Mouse (Mus musculus): ENCODE measurements around the gene Mkrn2. TPM values are rescaled to one million over a fixed set of nuclear protein-coding genes. Genes with fewer than 3 reads are reported as not detected.

The Mkrn2 gene
- polyA plus RNA-seq, 1 experiment = 12.3 TPM

DNA sequence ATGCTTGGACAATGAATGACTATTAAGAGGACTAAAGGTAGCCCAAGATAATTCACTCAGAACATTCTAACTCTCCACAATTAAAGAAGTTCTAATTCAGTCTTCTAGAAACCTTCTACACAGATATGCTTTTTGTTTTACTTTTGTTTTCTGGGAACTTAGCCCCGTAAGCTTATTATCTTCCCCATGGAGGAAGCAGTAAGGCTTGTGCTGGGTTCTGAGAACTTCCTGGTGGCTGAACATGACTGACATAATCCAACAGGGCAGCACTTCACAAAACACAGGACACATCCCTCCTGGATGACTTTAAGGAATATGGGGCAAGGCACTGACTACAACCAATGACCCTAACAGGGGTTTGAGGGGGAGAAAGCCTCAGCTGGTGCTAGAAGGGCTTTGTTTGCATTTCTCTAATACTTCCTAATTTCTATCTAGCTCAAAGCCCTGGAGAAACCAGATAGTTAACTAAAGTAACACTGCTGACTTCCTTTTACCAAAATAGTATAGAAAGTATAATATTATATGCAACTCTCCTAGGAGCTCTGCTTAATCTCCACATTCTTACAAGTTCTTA, 48.2 kb downstream of the Mkrn2 start:
- WGBS = 2% methylated on average over 1 of the region's 1 CpGs
- peaks cover 7% of the 10 kb centered on the region for H3K4me1 ChIP-seq (ENCODE audit: control insufficient read depth, insufficient read depth, low read length)
- H3K4me3 ChIP-seq (replicated peaks; ENCODE audit: control insufficient read depth, low read depth, low read length) = no peak overlapping the region
- TF ChIP-seq CTCF (IDR thresholded peaks at IDR 0.05; ENCODE audit: control insufficient read depth, insufficient read depth, low read length) (no peak), POLR2A (IDR thresholded peaks at IDR 0.05; ENCODE audit: borderline replicate concordance, control insufficient read depth, low read depth, low read length) (no peak)
- H3K27ac ChIP-seq (ENCODE audit: control insufficient read depth, insufficient read depth, low read depth, low read length, poor library complexity) = peak overlapping the region; percentile 18; the same call in 1 of the 2 replicates

DNA sequence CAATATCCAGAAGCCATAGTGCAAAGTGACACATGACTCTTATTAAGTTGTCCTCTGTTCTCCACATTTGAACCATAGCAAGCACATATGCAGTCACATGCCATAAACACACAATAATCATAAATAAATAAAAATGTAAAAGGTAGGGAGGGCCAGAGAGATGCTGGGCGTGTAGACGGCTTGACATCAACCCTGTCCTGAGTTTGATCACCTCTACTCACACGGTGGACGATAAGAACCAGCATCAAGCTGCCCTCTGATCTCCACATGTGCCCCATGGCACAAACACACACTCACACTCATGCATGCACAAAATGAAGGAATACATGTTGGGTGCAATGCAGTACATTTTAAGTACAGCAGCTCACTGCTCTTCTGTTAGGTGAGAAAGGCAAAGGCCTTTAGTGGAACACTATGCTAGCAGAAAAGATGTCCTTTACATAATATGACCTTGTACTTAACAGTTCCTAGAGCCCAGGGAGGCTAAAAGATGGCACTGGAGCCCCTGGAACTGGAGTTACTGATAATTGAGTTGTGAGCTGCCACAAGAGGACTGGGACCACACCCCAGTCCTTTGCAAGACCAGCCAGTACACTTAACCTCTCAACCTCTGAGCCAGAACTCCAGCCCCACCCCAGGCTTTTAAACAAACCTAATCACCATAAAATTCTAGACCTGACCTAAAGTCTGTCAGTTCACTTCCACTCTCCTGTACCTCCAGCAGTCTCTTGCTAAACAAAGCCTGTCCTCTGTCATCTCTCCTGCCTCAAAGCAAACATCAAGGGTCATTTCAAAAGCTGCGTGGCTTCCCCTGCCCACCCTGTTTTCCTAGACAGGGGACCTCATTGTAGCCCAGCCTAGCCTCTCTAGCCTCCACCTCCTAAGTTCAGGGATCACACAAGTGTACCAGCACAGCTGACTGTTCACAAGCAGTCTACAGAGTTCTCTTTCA, 49.0 kb downstream of the Mkrn2 start:
- TF ChIP-seq CTCF (IDR thresholded peaks at IDR 0.05; ENCODE audit: control insufficient read depth, insufficient read depth, low read length) (no peak), POLR2A (IDR thresholded peaks at IDR 0.05; ENCODE audit: borderline replicate concordance, control insufficient read depth, low read depth, low read length) (no peak)
- WGBS = 39% methylated on average over 5 of the region's 5 CpGs
- H3K4me3 ChIP-seq (replicated peaks; ENCODE audit: control insufficient read depth, low read depth, low read length) = no peak overlapping the region
- 0 out of 2 replicates have a peak overlapping the region, but pooled peaks have one; percentile 26 for H3K27ac ChIP-seq (ENCODE audit: control insufficient read depth, insufficient read depth, low read depth, low read length, poor library complexity)
- peaks cover 7% of the 10 kb centered on the region for H3K4me1 ChIP-seq (ENCODE audit: control insufficient read depth, insufficient read depth, low read length)

DNA sequence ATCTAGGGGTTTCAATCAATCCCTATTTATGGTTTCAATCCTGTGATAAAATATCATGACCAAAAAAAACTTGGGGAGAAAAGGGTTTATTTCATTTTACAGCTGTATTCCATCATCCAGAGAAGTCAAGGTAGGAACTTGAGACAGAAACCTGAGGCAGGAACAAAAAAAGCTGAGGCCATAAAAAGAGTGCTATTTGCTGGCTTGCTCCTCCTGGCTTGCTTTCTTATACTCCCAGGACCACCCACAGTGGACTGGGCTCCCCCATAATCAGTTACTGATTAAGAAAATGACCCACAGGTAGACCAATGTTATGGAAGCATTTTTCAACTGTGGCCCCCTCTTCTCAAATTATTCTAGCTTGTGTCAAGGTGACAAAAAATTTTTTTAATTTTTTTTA, 50.0 kb downstream of the Mkrn2 start:
- Histone ChIP-seq H3K4me3 (replicated peaks; ENCODE audit: control insufficient read depth, low read depth, low read length) (no peak overlapping the region), H3K4me1 (ENCODE audit: control insufficient read depth, insufficient read depth, low read length) (peaks cover 7% of the 10 kb centered on the region), H3K27ac (ENCODE audit: control insufficient read depth, insufficient read depth, low read depth, low read length, poor library complexity) (no peak overlapping the region)
- TF ChIP-seq POLR2A (IDR thresholded peaks at IDR 0.05; ENCODE audit: borderline replicate concordance, control insufficient read depth, low read depth, low read length) (no peak), CTCF (IDR thresholded peaks at IDR 0.05; ENCODE audit: control insufficient read depth, insufficient read depth, low read length) (no peak)

- WGBS = 17% methylated on average over 2 of the region's 2 CpGs
- TF ChIP-seq CTCF (IDR thresholded peaks at IDR 0.05; ENCODE audit: control insufficient read depth, insufficient read depth, low read length) (no peak), POLR2A (IDR thresholded peaks at IDR 0.05; ENCODE audit: borderline replicate concordance, control insufficient read depth, low read depth, low read length) (no peak)
- no peak overlapping the region for H3K4me3 ChIP-seq (replicated peaks; ENCODE audit: control insufficient read depth, low read depth, low read length)
- H3K4me1 ChIP-seq (ENCODE audit: control insufficient read depth, insufficient read depth, low read length) = peaks cover 7% of the 10 kb centered on the region
- H3K27ac ChIP-seq (ENCODE audit: control insufficient read depth, insufficient read depth, low read depth, low read length, poor library complexity) = no peak overlapping the region
Observed at GRCm38 (mm10) chr6:115653939-115654338, 52.2 kb downstream of the Mkrn2 start.

DNA sequence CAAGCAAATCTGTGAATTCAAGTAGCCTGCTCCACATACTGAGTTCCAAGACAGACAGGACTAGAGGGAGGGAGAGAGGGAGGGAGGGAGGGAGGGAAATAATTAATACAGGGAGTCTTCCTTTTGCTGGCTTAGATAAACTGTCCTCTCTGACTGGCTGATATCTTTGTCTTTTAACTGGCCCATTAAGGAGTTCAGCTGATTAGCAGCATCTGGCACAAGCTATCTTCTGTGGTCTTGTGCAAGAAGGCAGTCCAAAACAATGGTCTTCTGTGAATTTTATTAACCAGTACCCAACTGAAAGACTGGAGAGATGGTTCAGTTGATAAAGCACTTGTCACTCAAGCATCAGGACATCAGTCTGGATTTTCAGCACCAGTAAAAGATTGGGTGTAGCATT, 57.1 kb downstream of the Mkrn2 start:
- Histone ChIP-seq H3K4me3 (replicated peaks; ENCODE audit: control insufficient read depth, low read depth, low read length) (no peak overlapping the region), H3K4me1 (ENCODE audit: control insufficient read depth, insufficient read depth, low read length) (peaks cover 2% of the 10 kb centered on the region), H3K27ac (ENCODE audit: control insufficient read depth, insufficient read depth, low read depth, low read length, poor library complexity) (no peak overlapping the region)
- TF ChIP-seq POLR2A (IDR thresholded peaks at IDR 0.05; ENCODE audit: borderline replicate concordance, control insufficient read depth, low read depth, low read length) (no peak), CTCF (IDR thresholded peaks at IDR 0.05; ENCODE audit: control insufficient read depth, insufficient read depth, low read length) (no peak)

- no peak overlapping the region for H3K4me3 ChIP-seq (replicated peaks; ENCODE audit: control insufficient read depth, low read depth, low read length)
- TF ChIP-seq POLR2A (IDR thresholded peaks at IDR 0.05; ENCODE audit: borderline replicate concordance, control insufficient read depth, low read depth, low read length) (no peak), CTCF (IDR thresholded peaks at IDR 0.05; ENCODE audit: control insufficient read depth, insufficient read depth, low read length) (no peak)
- no peak overlapping the region for H3K27ac ChIP-seq (ENCODE audit: control insufficient read depth, insufficient read depth, low read depth, low read length, poor library complexity)
- 61% methylated on average over 3 of the region's 3 CpGs for whole genome bisulfite sequencing
- H3K4me1 ChIP-seq (ENCODE audit: control insufficient read depth, insufficient read depth, low read length) = no peaks in the 10 kb centered on the region; the same call in none of the 2 replicates
Observed at GRCm38 (mm10) chr6:115664268-115664667, 62.6 kb downstream of the Mkrn2 start.

GRCm38 (mm10) chr6:115666641-115667040, 64.9 kb downstream of the Mkrn2 start:
- no peak overlapping the region for H3K4me3 ChIP-seq (replicated peaks; ENCODE audit: control insufficient read depth, low read depth, low read length)
- 36% methylated on average over 4 of the region's 4 CpGs for WGBS
- H3K27ac ChIP-seq (ENCODE audit: control insufficient read depth, insufficient read depth, low read depth, low read length, poor library complexity) = no peak overlapping the region
- TF ChIP-seq POLR2A (IDR thresholded peaks at IDR 0.05; ENCODE audit: borderline replicate concordance, control insufficient read depth, low read depth, low read length) (no peak), CTCF (IDR thresholded peaks at IDR 0.05; ENCODE audit: control insufficient read depth, insufficient read depth, low read length) (no peak)
- no peaks in the 10 kb centered on the region; the same call in none of the 2 replicates for H3K4me1 ChIP-seq (ENCODE audit: control insufficient read depth, insufficient read depth, low read length)

Other genes starting within 250 kb of the Mkrn2 start
- 11.9 and 13.1 TPM in 2 replicates for gene Pparg, start 241.0 kb upstream of the Mkrn2 start, polyA plus RNA-seq (2011; ENCODE audit: insufficient read depth, insufficient read length, low replicate concordance, missing spikeins)
- 1.9 and 5.0 TPM in 2 replicates for gene Tsen2, start 57.2 kb upstream of the Mkrn2 start, polyA plus RNA-seq (2011; ENCODE audit: insufficient read depth, insufficient read length, low replicate concordance, missing spikeins)
- gene Mkrn2os, start 9.3 kb upstream of the Mkrn2 start, polyA plus RNA-seq (2011; ENCODE audit: insufficient read depth, insufficient read length, low replicate concordance, missing spikeins) = not detected in 2 replicates
- gene Raf1, start 74.7 kb downstream of the Mkrn2 start, polyA plus RNA-seq (2011; ENCODE audit: insufficient read depth, insufficient read length, low replicate concordance, missing spikeins) = 55.8 and 65.4 TPM in 2 replicates
- gene Tmem40, start 160.5 kb downstream of the Mkrn2 start, polyA plus RNA-seq (2011; ENCODE audit: insufficient read depth, insufficient read length, low replicate concordance, missing spikeins) = 45.6 and 84.4 TPM in 2 replicates
- 0.23 and 1.3 TPM in 2 replicates for gene Cand2, start 172.6 kb downstream of the Mkrn2 start, polyA plus RNA-seq (2011; ENCODE audit: insufficient read depth, insufficient read length, low replicate concordance, missing spikeins)
- 1,266 and 1,894 TPM in 2 replicates for gene Rpl32, start 206.8 kb downstream of the Mkrn2 start, polyA plus RNA-seq (2011; ENCODE audit: insufficient read depth, insufficient read length, low replicate concordance, missing spikeins)
- 0.38 TPM in 1 of 2 replicates, not detected in the other for gene Efcab12, start 236.5 kb downstream of the Mkrn2 start, polyA plus RNA-seq (2011; ENCODE audit: insufficient read depth, insufficient read length, low replicate concordance, missing spikeins)

All from bone marrow, adult 2 months (tissue).